ENCODE assay signal across 18 mouse cellular contexts in the genomic region with DNA sequence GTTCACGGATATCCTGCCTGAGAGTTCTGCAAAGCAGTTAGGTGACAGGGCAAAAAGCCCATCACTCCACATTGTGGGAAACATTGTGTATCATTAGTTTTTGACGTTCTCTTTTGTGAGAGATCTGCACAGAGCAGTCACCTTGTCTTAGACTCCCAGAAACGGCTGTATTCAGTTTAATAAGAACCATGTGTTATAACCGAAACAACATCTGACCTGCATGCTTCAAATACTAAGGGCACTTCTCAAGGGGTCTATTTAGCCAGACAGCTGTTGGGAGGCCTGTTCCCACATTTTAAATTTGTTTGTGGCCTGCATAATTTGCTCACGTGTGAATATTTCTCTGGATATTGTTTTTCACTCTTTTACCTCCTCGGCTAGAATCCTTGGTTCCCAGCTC.
A peak's percentile ranks its signal among the peaks of the same experiment; 100 is the strongest.
DNase-seq lines count a peak whose midpoint lies in the region; ATAC-seq lines count a peak whose summit lies in the region.
"Had no signal": no experiment of that assay in that cellular context is flagged by ENCODE, and none has a peak within 500 bp of the region (broad histone marks: within the 10 kb centered on the region; RNA-seq: fewer than 3 reads in every experiment).

No protein-coding gene starts in this region.

- no peaks in the 10 kb centered on the region; the same call in 1 of the 2 replicates for H3K36me3 ChIP-seq in heart, embryonic 10.5 days
- H3K36me3 ChIP-seq in embryonic facial prominence, embryonic 13.5 days = no peaks in the 10 kb centered on the region
- H3K36me3 ChIP-seq in limb, embryonic 12.5 days = no peaks in the 10 kb centered on the region
- H3K36me3 ChIP-seq: midbrain, embryonic 13.5 days had no signal

- no peak overlapping the region for H3K4me2 ChIP-seq in embryonic facial prominence, embryonic 13.5 days
- H3K4me2 ChIP-seq in limb, embryonic 12.5 days = no peak overlapping the region
- H3K4me2 ChIP-seq: liver, embryonic 11.5 days; lung, embryonic 15.5 days; midbrain, embryonic 13.5 days had no signal

- intact Hi-C loops in heart, postnatal 25 days (cut with DNase I) = no loop called here

- H3K9ac ChIP-seq in embryonic facial prominence, embryonic 13.5 days = no peak overlapping the region
- H3K9ac ChIP-seq in limb, embryonic 12.5 days (replicated peaks) = no peak overlapping the region
- H3K9ac ChIP-seq: lung, embryonic 15.5 days; midbrain, embryonic 13.5 days had no signal

- no peak for DNase-seq in heart, embryonic 10.5 days (ENCODE audit: low spot score)
- no peak for DNase-seq in heart, postnatal 25 days (ENCODE audit: low spot score)
- peak; percentile 29 for DNase-seq in NIH3T3 (ENCODE audit: low read depth)
- no peak for DNase-seq in thymus, postnatal 0 days (ENCODE audit: low spot score)
- DNase-seq in adrenal gland, adult (ENCODE audit: inconsistent age in 2 of 2, low spot score in 1 of 2) = no peak
- DNase-seq in right cerebral cortex, postnatal 10 days (ENCODE audit: low spot score in 2 of 2) = no peak
- DNase-seq: adrenal gland, postnatal 25 days; B cell, adult 2 months; cerebellum, adult 2 months; heart, postnatal 4 days; kidney, adult 2 months; kidney, postnatal 14 days had no signal

- H3K4me1 ChIP-seq in heart, embryonic 10.5 days = peaks cover 18% of the 10 kb centered on the region; the same call in 1 of the 2 replicates
- peaks cover 21% of the 10 kb centered on the region for H3K4me1 ChIP-seq in embryonic facial prominence, embryonic 13.5 days
- H3K4me1 ChIP-seq in limb, embryonic 12.5 days (replicated peaks) = peaks cover 35% of the 10 kb centered on the region
- H3K4me1 ChIP-seq: midbrain, embryonic 13.5 days had no signal

- ATAC-seq in embryonic facial prominence, embryonic 13.5 days (ENCODE audit: insufficient number of reproducible peaks, insufficient read depth, low FRiP score, low TSS enrichment, low read depth) = no peak
- ATAC-seq in limb, embryonic 12.5 days (ENCODE audit: insufficient number of reproducible peaks, insufficient read depth, low FRiP score, low TSS enrichment, low read depth) = peak; percentile 87
- ATAC-seq: hindbrain, embryonic 16.5 days; midbrain, embryonic 13.5 days had no signal

- H3K27me3 ChIP-seq in heart, embryonic 10.5 days (ENCODE audit: insufficient read depth, poor library complexity, severe bottlenecking) = no peaks in the 10 kb centered on the region
- H3K27me3 ChIP-seq in embryonic facial prominence, embryonic 13.5 days = no peaks in the 10 kb centered on the region
- no peaks in the 10 kb centered on the region for H3K27me3 ChIP-seq in limb, embryonic 12.5 days
- H3K27me3 ChIP-seq: lung, embryonic 15.5 days; midbrain, embryonic 13.5 days had no signal

- 73% methylated on average over 6 of the region's 6 CpGs for WGBS in heart, embryonic 10.5 days
- WGBS in embryonic facial prominence, embryonic 13.5 days = 26% methylated on average over 6 of the region's 6 CpGs
- 16% methylated on average over 6 of the region's 6 CpGs for WGBS in limb, embryonic 12.5 days

- H3K4me3 ChIP-seq in heart, embryonic 10.5 days = no peak overlapping the region
- H3K4me3 ChIP-seq in embryonic facial prominence, embryonic 13.5 days = no peak overlapping the region
- no peak overlapping the region for H3K4me3 ChIP-seq in limb, embryonic 12.5 days (replicated peaks)
- H3K4me3 ChIP-seq: lung, embryonic 15.5 days; midbrain, embryonic 13.5 days had no signal

- peak overlapping the region; percentile 36; the same call in 1 of the 2 replicates for H3K27ac ChIP-seq in heart, embryonic 10.5 days
- H3K27ac ChIP-seq in embryonic facial prominence, embryonic 13.5 days = peak overlapping the region; percentile 45; the same call in 1 of the 2 replicates
- peak overlapping the region; percentile 64 for H3K27ac ChIP-seq in limb, embryonic 12.5 days
- H3K27ac ChIP-seq: midbrain, embryonic 13.5 days had no signal

- no peaks in the 10 kb centered on the region for H3K9me3 ChIP-seq in heart, embryonic 10.5 days
- H3K9me3 ChIP-seq in embryonic facial prominence, embryonic 13.5 days = no peaks in the 10 kb centered on the region
- no peaks in the 10 kb centered on the region for H3K9me3 ChIP-seq in limb, embryonic 12.5 days
- H3K9me3 ChIP-seq: lung, embryonic 15.5 days; midbrain, embryonic 13.5 days had no signal
